Mouse (Mus musculus): ENCODE measurements around the gene Rapsn.
"Not testable (repeated sequence)": the region's sequence is repeated elsewhere in the genome, so short reads cannot be mapped to it uniquely, and the experiment has no call there.

Gene Rapsn

DNA sequence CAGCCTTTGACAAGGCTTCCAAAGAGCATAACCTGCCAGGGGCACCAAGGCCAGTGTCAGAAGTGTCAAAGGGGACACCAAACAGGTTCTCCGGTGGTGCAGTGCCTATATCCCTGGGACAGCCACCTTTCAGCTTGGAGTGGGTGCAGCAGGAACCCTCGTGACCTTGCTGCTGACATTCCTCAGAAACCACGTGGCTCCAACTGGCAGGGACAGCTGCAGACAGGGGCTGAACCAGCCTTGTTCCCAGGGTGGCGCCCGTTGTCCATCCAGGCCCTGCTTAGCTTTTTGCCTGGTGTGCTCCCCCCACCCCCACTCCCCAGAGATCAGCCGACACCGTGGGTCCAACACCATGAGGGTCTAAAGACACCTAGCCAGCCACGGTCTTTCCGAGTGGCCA, at the start of gene Rapsn:
Gene Rapsn (plus strand): TSS at position 236 of the 400 bp plus-strand sequence.
- peak; percentile 63 for DNase-seq

DNA sequence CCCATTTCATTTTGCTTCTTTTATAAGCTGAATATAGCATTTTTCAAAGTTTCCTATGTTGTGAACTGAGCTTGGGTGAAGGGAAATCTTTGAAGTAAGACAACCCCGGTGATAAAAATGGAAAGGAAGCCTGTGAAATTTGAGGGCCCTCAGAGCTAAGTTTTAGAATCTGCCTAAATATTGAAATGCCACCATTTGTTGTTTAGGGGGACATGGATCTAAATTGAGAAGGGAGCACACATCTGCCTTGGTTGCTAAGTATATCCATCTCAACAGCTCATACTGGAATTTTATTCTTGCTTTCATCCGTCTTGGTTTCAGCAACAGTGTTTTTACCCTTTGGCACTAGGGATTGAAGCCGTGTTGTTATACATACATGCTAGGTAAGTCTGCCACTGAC, 49.4 kb upstream of the Rapsn start:
- DNase-seq: no peak

DNA sequence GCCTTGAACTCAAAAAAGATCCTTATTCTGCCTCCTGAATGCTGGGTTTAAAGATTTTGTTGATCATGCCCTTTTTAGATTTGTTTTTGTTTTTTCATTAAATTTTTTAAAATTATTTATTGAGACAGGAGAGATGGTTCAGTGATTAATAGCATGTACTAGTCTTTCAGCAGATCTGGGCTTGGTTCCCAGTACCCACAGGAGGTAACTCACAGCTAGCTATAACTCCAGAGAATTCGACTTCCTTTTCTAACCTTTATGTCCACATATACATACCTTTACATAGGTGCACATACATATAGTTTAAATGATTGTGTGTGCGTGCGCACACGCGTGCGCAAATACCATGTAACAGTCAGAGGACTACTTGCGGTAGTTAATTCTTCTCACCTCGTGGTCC, 26.9 kb upstream of the Rapsn start:
- no peak for DNase-seq

DNA sequence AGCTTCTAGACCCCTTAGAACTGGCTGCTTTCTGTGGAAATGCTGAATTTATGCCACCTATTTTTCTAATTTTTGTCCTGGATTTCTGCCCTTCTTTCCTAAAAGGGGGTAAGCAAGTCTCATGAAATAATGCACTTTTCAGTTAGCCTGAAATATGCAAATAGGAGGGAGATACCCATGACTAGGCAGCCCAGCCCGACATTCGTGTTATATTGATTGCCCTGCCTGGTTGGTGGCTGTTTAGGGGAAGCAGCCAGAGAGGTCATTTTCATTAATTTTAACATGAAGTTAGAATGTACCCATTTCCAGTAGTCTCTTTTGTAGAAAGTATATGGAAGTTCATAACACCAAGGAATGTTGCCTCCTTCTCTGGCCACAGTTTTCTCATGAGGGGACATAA, 21.5 kb upstream of the Rapsn start:
- DNase-seq: no peak

DNA sequence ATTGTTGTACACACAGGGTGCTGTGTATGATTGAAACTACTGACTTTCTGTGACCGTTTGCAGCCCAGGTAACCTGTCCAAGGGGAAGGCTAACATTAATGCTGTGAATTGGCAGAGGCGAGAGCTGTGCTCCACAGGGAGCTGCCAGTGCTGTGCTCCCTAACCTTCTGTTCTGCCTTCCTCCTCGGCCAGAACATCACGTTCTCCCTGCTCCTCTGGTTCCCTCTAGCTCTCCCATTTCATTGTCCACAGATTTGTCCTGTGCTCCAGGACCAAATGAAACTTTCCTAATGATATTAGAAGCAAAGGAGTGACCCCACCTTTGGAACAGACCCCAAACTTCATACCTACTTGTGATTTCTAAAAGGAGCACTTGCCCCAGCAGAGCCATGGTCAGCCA, 20.0 kb upstream of the Rapsn start:
- DNase-seq: no peak

DNA sequence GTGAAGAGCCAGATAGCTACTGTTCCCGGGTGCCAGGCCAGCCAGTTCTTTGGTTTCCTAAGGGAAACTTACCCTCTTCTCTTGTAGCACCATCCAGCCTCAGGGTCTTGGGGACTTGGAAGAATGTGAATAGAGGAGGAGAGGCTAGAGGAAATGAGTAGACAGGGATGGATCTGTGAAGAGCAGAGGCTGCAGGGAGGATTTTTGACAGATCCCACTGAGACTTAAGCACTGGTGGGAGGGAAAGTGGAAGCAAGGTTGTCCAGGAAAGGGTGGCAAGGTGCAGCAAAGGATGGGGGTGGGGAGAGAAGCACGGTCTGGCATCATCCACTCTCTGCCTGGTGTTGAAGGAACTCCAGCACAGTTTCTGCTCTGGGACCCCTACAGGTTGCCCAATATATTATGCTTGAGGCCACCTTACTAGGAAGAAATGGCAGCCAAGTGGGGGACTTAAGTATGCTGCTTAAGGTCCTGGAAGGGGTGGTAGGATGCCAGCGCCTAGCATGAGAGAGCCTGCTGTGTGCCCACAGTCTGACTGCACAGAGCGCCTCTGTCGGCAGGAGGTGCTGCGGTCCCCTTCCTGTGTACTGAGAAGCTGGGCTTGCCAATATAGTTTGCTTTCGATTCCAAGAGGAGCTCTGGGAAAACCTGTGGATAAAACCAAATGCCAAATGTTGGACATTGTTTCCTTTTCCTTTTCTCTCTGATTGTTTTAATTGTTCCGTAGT, 17.2 kb upstream of the Rapsn start:
- DNase-seq: peak; percentile 22

DNA sequence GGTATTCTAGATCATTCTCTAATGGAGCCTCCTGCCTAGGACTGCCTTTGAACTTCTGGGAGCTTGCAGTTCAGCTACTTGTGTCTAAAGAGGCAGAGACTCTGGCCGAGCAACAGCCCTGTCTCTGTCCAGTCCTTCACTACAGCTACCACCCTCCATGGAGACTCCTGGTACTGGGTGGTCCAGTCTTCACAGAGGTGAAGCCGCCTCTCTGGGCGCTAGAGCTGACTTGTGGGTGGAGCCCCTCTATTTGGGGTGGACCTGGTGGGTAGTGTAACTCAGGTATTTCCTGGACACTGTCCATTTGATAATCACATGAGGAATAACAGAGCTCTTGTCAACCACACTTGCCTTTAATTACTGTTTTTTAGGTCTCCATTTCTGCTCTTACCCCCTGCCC, 15.5 kb upstream of the Rapsn start:
- no peak for DNase-seq

DNA sequence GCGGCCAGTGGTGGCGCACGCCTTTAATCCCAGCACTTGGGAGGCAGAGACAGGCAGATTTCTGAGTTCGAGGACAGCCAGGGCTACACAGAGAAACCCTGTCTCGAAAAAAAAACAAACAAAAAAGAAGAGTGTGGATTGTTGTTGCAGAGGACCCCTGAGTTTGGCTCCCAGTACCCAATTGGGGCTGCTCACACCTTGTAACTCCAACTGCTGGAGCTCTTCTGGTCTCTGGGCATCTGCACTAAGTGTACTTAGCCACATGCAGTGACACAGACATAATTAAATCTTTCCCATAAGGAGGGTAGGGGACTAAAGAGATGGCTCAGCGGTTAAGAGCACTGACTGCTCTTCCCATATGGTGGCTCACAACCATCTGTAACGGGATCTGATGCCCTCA, 13.2 kb upstream of the Rapsn start:
- DNase-seq: not testable (repeated sequence)

DNA sequence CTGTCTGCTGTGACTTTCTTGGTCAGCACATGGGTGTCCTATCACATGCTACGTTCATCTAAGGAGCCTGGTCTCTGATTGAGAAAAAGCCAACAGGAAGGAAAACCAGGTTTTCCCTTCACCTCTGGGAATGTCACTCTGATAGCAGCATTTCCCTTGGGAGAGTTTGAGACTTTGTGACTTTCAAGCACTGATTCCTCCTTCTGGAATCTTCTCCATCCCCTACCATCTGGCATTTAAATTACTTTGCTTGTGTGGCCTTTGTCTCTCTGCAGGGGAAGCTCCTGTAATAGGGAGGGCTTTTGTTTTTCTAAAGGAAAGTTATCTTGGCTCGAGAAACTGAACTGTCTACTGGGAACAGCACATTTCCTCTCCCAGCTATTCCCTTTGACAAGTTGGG, 12.3 kb upstream of the Rapsn start:
- no peak for DNase-seq

DNA sequence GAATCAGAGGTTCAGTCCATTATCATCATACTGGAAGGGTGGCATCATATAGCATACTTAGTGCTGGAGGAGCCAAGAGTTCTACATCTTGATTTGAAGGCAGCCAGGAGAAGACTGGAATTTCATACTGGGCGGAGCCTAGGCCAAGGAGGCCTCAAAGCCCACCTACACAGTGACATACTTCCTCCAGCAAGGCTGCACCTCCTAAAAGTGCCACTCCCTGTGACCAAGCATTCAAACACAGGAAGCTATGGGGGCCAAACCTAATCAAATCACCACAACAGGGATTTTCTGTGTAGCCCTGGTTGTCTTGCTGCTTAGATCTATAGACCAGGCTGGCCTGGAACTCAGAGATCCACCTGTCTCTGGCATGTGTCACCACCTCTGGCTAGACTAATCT, 11.5 kb upstream of the Rapsn start:
- DNase-seq: no peak

DNA sequence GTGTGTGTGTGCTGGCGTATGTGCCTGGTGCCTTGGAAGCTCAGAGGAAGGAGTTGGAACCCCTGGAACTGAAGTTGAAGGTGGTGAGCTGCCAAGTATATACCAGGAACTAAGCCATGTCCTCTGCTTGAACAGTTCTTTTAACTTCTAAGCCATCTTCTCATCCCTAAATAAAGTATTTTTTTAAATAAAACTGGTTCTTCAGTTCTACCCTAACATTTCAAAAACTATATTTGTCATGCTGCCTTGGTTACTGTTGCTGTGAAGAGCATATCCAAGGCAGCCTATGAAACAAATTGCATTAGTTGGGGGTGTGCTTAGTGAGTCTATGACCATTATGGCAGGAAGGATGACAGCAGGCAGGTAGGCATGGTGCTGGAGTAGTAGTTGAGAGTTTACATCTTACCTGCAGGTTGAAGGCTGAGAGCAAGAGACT, 10.3 kb upstream of the Rapsn start:
- DNase-seq: no peak

DNA sequence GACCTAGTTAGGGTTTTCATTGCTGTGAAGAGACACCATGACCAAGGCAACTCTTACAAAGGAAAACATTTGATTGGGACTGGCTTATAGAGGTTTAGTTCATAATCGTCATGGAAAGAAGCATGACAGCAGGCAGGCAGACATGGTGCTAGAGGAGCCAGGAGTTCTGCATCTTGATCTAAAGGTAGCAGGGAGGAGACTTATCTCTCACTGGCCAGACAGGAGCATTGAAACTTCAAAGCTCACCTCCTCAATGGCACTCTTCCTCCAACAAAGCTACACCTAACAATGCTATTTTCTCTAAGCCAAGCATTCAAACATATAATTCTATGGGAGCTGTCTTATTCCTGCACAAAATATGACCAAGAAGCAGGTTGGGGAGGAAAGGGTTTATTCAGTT, 8.9 kb upstream of the Rapsn start:
- DNase-seq: no peak

DNA sequence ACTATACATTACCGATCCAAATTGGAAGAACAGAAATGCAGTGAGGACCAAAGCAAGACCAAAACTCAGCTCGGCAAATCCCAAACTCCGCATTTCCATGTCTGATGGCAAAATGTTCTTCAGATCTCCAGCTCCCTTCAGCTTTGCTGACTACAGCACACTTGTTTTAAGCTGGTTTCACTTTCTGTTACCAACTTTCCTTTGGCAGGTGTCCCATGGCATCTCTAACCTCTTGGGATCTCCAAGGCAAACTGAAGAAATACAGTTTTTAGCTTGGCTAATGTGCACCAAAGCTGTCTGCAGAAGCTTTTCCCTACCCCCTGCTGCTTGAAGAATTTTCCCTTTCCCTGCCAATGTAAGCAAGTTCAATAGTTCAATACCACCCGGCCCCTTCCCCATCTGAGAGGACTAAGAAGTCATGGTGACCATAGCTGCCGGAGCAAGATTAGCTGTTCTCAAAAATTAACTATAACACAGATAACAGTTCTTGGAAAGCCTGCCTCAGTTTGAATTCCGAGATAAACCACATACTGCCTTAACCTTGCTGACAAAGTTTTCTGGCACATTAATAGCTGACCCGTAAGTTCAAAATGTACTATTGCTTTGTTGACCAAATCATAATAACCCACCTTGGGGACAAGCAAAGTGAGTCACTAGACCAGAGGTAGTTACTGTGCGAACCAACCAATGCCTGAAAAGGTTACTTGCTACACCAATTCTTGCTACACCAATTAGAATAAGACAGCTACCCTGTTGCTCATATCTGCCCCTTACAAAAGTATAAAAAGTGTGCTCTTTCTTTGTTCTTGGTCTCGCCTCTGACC, 7.8 kb upstream of the Rapsn start:
- DNase-seq: peak; percentile 22

DNA sequence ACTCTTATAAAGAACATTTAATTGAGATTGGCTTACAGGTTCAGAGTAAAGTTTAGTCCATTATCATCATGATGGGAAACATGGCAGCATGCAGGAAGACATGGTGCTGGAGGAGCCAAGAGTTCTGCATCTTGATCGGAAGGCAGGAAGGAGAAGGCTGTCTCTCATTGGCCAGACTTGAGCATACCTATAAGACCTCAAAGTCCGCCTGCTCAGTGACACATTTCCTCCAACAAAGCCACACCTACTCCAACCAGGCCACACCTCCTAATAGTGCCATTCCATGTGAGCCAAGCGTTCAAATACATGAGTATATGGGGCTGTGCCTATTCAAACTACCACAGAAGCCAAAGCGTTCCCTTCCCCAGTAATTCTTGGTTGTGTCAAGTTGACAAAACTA, 4.2 kb upstream of the Rapsn start:
- no peak for DNase-seq

DNA sequence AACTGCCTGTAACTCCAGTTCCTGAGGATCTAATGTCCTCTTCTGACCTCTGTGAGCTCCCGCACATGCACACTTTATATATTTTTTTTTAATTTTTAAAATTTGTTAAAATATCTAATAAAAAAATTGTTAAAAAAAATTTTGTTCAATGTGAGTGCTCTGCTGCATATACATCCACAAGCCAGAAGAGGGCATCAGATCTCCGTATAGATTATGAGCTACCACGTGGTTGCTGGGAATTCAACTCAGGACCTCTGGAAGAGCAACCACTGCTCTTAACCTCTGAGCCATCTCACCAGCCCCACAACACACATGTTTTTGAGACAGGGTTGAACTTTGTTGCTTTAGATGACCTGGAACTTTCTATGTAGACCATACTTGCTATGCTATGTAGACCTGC, 2.4 kb upstream of the Rapsn start:
- no peak for DNase-seq

DNA sequence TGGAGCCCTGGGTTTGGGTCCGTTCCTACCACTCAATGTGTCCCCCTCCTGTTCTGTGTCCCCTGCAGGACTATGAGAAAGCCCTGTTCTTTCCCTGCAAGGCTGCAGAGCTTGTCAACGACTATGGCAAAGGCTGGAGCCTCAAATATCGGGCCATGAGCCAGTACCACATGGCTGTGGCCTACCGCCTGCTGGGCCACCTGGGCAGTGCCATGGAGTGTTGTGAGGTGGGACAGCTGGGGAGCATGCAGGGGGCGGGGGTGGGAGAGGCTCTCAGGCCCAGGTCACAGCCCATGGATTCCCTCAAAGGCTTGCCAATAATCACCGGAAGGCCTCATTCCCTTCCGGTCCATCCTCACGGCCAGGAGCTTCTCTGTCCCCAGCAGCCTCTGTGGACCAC, 6.4 kb downstream of the Rapsn start:
- DNase-seq: no peak

DNA sequence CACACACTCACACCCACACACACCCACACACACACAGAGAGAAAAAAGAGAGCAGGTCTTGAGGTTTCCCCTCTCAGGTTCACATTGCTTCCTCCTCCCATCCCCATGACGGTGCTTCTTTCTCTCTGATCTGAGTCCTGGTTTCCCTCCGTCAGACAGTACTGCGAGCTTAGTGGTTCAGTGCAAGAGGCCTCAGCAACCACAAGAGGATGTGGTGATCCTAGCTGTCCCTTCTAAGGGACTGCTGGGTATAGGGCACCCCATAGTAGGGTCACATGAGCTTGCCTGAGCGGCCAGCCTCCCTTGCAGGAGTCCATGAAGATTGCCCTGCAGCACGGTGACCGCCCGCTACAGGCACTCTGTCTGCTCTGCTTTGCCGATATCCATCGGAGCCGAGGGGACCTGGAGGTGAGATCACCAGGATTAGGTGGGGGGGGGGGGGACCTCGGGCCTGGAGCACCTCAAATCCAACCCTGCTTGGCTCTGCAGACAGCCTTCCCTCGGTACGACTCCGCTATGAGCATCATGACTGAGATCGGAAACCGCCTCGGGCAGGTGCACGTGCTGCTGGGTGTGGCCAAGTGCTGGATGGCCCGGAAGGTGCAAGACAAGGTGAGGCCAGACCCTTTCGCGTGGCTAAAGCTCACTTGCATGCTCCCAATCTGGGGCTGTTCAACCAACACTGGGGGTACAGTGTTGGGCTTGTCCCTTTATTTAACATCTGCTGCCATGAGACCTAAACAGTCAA, 7.4 kb downstream of the Rapsn start:
- no peak for DNase-seq

DNA sequence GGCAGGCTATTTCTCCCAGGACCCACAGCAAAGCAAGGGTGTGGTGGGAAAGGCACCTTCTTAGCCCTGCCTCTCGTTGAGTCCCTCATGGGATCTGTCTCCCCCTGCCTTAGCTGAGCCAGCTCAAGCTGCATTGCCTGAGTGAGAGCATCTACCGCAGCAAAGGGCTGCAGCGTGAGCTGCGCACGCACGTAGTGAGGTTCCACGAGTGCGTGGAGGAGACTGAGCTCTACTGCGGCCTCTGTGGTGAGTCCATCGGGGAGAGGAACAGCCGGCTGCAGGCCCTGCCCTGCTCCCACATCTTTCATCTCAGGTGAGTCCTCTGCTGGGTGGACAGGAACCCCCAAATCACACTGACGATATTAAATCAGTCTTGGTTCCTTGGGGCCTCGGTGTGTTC, 9.3 kb downstream of the Rapsn start:
- no peak for DNase-seq

DNA sequence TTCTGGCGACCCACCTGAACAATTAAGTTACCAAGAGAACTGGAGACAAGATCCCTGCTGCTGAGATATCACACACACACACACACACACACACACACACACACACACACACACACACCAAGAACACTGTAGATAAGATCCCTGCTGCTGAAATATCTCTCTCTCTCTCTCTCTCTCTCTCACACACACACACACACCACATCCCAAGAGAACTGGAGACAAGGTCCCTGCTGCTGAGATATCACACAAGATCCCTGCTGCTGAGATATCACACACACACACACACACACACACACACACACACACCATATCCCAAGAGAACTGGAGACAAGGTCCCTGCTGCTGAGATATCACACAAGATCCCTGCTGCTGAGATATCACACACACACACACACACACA, 10.4 kb downstream of the Rapsn start:
- not testable (repeated sequence) for DNase-seq

DNA sequence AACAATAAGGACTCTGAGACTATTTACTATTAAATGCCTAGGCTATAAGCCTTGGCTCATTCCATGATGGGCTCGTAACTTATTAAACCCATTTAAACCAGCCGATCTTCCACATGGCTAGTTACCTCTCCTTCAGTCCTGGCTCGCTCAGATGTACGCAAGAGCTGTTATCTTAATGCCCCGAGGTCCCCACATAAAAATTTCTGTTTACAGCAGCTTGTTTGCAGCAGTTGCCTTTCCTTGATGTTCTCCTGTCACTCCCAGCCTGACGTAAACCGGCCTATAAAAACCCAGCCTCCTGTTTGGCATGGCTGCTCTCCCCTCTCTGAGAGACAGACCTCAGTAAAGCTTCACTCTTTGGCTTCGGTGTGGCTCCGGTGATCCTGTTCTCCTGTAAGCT, 11.9 kb downstream of the Rapsn start:
- no peak for DNase-seq

DNA sequence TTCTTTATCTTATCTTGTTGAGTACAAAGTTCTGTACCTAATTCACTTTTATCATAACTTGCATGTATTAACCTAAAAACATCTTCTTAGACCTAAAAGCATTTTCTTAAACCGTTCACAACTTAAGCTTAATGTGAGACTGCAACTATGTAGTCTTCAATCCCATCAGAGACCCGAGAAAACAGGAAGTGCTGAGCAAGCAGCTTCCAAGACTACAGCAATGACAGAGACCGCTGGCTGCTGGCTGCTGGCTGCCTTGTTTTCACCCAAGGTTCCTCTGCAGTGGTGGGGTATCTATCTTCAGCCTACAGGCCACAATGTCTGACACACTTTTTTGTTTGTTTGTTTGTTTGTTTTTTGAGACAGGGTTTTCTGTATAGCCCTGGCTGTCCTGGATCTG, 16.5 kb downstream of the Rapsn start:
- no peak for DNase-seq

DNA sequence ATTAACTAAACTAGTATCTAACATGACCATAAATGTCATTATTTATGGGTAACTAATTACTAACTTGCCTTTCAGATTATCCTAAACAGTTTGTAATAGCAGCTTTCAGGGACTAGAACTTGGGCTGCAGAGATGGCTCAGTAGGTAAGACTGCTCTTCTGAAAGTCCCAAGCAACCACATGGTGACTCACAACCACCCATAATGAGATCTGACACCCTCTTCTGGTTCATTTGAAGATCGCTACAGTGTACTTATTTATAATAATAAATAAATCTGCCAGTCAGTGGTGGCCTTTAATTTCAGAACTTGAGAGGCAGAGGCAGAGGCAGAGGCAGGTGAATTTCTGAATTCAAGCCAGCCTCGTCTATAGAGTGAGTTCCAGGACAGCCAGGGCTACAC, 17.3 kb downstream of the Rapsn start:
- DNase-seq: no peak

DNA sequence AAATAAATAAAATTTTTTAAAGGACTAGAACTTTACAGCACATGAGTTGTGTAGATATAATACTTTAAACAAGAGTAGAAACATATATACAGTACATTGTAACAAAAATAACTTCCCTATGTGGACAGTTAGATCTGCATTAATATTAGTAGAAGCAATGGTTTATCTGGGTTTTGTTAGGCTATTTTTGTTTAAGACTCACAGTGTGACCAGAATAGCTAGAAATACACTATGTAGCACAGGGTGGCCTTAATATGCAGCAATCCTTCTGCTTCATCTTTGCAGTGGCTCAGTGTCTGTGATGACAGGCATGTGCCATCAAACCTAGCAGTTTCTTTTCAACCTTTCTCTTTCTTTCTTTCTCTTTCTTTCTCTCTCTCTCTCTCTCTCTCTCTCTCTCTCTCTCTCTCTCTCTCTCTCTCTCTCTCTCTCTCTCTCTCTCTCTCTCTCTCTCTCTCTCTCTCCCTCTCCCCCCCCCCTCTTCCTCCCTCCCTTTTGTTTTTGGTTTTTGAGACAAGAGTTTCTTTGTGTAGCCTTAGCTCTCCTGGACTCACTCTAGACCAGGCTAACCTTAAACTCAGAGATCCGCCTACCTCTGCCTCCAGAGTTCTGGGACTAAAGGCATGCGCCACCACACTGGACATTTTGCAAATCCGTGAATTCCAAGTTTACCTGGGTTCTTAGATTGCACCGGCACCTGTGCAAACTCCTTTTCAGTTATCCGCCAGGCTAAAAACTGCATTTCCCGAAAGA, 17.9 kb downstream of the Rapsn start:
- no peak for DNase-seq

Data from kidney, postnatal 10 days (tissue).